Mouse (Mus musculus): ENCODE results near the gene Cct7. TPM values are rescaled to one million over a fixed set of nuclear protein-coding genes. Genes with fewer than 3 reads are reported as not detected.

Cct7 gene
- 496 and 527 TPM in 2 replicates for polyA plus RNA-seq (2014; fragmentation: Nextera tagmentation; extraction: Ambion mirVana)

GRCm38 (mm10) chr6:85450697-85451663 lies at the start of gene Cct7:
Gene Cct7, plus strand, starts transcription at chr6:85451514.
- 2% methylated on average over 94 of the region's 96 CpGs for WGBS

DNA sequence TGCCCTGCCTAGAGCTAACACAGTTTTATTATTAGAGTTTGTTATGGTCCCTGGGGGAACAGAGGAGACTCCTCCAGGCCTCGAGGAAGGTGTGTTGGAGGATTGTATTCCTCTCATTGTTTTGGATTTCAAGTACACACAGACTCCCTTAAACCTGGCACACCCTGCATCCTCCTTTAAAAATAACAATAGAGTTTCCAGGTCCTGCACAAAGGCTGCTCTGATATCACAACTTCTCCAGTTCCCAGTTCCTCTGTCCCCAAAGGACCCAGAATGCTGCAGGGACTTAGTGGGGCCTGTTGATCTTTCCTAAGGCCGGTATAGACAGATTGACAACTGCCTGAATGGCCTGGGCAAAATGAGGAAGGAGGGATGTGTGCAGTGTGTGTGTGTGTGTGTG lies 48.7 kb upstream of the Cct7 start:
- H3K9me3 ChIP-seq (ENCODE audit: control insufficient read depth, low read length): no peaks in the 10 kb centered on the region
- DNase-seq (ENCODE audit: low spot score): no peak
- ATAC-seq (replicated peaks; ENCODE audit: low FRiP score, low TSS enrichment, low read depth): no peak
- H3K27ac ChIP-seq (ENCODE audit: low read depth): no peak overlapping the region
- no peaks in the 10 kb centered on the region for H3K4me1 ChIP-seq (replicated peaks; ENCODE audit: control insufficient read depth, insufficient read depth, low read length)
- peaks cover 9% of the 10 kb centered on the region for H3K27me3 ChIP-seq (replicated peaks; ENCODE audit: control insufficient read depth, insufficient read depth, low read length)
- no peak overlapping the region for H3K4me3 ChIP-seq (ENCODE audit: low read depth, low read length)
- WGBS: 54% methylated on average over 2 of the region's 2 CpGs
- H3K36me3 ChIP-seq (ENCODE audit: control insufficient read depth, insufficient read depth, low read length): no peaks in the 10 kb centered on the region
- H3K4me2 ChIP-seq (ENCODE audit: low read length): no peak overlapping the region
- no peak overlapping the region for H3K9ac ChIP-seq (ENCODE audit: low read length)

More at GRCm38 (mm10) chr6:85450697-85451663, at the start of gene Cct7:
- DNase-seq (ENCODE audit: low spot score) (peak; percentile 97), ATAC-seq (replicated peaks; ENCODE audit: low FRiP score, low TSS enrichment, low read depth) (peak; percentile 94)
- Histone ChIP-seq H3K36me3 (ENCODE audit: control insufficient read depth, insufficient read depth, low read length) (peaks cover 7% of the 10 kb centered on the region), H3K9ac (ENCODE audit: low read length) (peak within 1 kb of the TSS; percentile 89), H3K27me3 (replicated peaks; ENCODE audit: control insufficient read depth, insufficient read depth, low read length) (no peaks in the 10 kb centered on the region), H3K4me2 (ENCODE audit: low read length) (peak within 1 kb of the TSS; percentile 96), H3K27ac (ENCODE audit: low read depth) (peak within 1 kb of the TSS; percentile 93), H3K9me3 (ENCODE audit: control insufficient read depth, low read length) (no peaks in the 10 kb centered on the region), H3K4me1 (replicated peaks; ENCODE audit: control insufficient read depth, insufficient read depth, low read length) (peaks cover 22% of the 10 kb centered on the region), H3K4me3 (ENCODE audit: low read depth, low read length) (peak within 1 kb of the TSS; percentile 74)

GRCm38 (mm10) chr6:85403039-85403438 lies 48.3 kb upstream of the Cct7 start:
- Histone ChIP-seq H3K4me1 (replicated peaks; ENCODE audit: control insufficient read depth, insufficient read depth, low read length) (no peaks in the 10 kb centered on the region), H3K9ac (ENCODE audit: low read length) (no peak overlapping the region), H3K4me2 (ENCODE audit: low read length) (no peak overlapping the region), H3K36me3 (ENCODE audit: control insufficient read depth, insufficient read depth, low read length) (no peaks in the 10 kb centered on the region), H3K27me3 (replicated peaks; ENCODE audit: control insufficient read depth, insufficient read depth, low read length) (peaks cover 14% of the 10 kb centered on the region), H3K9me3 (ENCODE audit: control insufficient read depth, low read length) (no peaks in the 10 kb centered on the region), H3K27ac (ENCODE audit: low read depth) (no peak overlapping the region), H3K4me3 (ENCODE audit: low read depth, low read length) (no peak overlapping the region)
- ATAC-seq (replicated peaks; ENCODE audit: low FRiP score, low TSS enrichment, low read depth): no peak
- DNase-seq (ENCODE audit: low spot score): no peak
- 82% methylated on average over 10 of the region's 10 CpGs for WGBS

DNA sequence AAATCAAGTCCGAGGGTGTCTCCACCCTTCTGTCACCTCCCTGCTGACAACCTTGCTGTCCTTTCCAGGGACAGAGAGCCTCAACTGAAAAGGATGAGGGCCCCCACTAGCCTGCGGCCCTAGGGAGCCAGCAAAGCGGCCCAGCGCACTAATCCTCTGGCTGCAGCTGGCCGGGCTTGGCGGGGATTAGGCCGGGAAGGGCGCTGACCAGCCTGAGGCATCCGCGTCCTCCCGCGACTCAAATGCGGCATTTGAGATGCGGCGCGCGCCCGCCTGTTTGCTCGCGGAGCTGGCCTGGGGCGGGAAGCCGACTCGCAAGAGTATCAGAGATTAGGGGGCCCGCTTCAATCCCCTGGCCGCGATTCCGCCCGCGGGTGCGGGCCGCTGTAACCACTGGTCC lies 42.3 kb upstream of the Cct7 start:
- DNase-seq (ENCODE audit: low spot score) (peak; percentile 56), ATAC-seq (replicated peaks; ENCODE audit: low FRiP score, low TSS enrichment, low read depth) (no peak)
- Histone ChIP-seq H3K4me1 (replicated peaks; ENCODE audit: control insufficient read depth, insufficient read depth, low read length) (no peaks in the 10 kb centered on the region), H3K4me2 (ENCODE audit: low read length) (peak overlapping the region; percentile 34), H3K9me3 (ENCODE audit: control insufficient read depth, low read length) (no peaks in the 10 kb centered on the region), H3K9ac (ENCODE audit: low read length) (no peak overlapping the region), H3K27me3 (replicated peaks; ENCODE audit: control insufficient read depth, insufficient read depth, low read length) (peaks cover 39% of the 10 kb centered on the region), H3K4me3 (ENCODE audit: low read depth, low read length) (peak overlapping the region; percentile 16; the same call in 1 of the 2 replicates), H3K36me3 (ENCODE audit: control insufficient read depth, insufficient read depth, low read length) (no peaks in the 10 kb centered on the region), H3K27ac (ENCODE audit: low read depth) (no peak overlapping the region)
- WGBS: 1% methylated on average over 31 of the region's 31 CpGs

DNA sequence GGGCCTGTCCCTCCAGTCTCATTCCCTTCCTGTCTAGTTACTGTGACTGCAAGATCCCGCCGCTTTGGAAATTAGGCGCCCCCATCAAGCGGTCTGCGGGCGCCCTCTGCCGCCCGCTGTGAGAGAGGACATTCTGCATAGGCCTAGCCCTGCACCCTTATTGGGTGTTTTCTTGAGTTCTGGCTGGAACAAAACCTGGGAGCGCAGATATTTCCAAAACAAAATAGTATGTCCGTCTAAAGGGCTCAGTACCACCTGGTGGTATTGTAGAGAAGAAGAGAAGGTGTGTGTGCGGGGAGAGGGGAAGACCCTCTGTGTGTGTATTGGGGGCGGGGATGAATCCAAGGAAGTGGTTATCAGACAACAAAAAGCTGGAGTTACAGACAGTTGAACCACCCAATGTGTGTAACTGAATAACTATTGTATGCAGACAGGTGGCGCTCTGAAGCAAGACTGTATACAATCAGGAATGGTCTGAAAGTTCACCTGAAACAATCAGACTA lies 40.5 kb upstream of the Cct7 start:
- Histone ChIP-seq H3K27me3 (replicated peaks; ENCODE audit: control insufficient read depth, insufficient read depth, low read length) (peaks cover 39% of the 10 kb centered on the region), H3K27ac (ENCODE audit: low read depth) (no peak overlapping the region), H3K4me3 (ENCODE audit: low read depth, low read length) (no peak overlapping the region), H3K36me3 (ENCODE audit: control insufficient read depth, insufficient read depth, low read length) (no peaks in the 10 kb centered on the region), H3K9ac (ENCODE audit: low read length) (no peak overlapping the region), H3K4me2 (ENCODE audit: low read length) (no peak overlapping the region), H3K4me1 (replicated peaks; ENCODE audit: control insufficient read depth, insufficient read depth, low read length) (no peaks in the 10 kb centered on the region), H3K9me3 (ENCODE audit: control insufficient read depth, low read length) (no peaks in the 10 kb centered on the region)
- 11% methylated on average over 13 of the region's 13 CpGs for WGBS
- ATAC-seq (replicated peaks; ENCODE audit: low FRiP score, low TSS enrichment, low read depth) (peak; percentile 78), DNase-seq (ENCODE audit: low spot score) (peak; percentile 89)

- Histone ChIP-seq H3K4me1 (replicated peaks; ENCODE audit: control insufficient read depth, insufficient read depth, low read length) (no peaks in the 10 kb centered on the region), H3K9ac (ENCODE audit: low read length) (no peak overlapping the region), H3K4me2 (ENCODE audit: low read length) (no peak overlapping the region), H3K4me3 (ENCODE audit: low read depth, low read length) (no peak overlapping the region), H3K36me3 (ENCODE audit: control insufficient read depth, insufficient read depth, low read length) (no peaks in the 10 kb centered on the region), H3K9me3 (ENCODE audit: control insufficient read depth, low read length) (no peaks in the 10 kb centered on the region), H3K27me3 (replicated peaks; ENCODE audit: control insufficient read depth, insufficient read depth, low read length) (no peaks in the 10 kb centered on the region), H3K27ac (ENCODE audit: low read depth) (no peak overlapping the region)
- DNase-seq (ENCODE audit: low spot score): no peak
- no peak for ATAC-seq (replicated peaks; ENCODE audit: low FRiP score, low TSS enrichment, low read depth)
- WGBS: 34% methylated on average over 3 of the region's 3 CpGs
Measured at GRCm38 (mm10) chr6:85415829-85416228, 35.5 kb upstream of the Cct7 start.

- no peak overlapping the region for H3K9ac ChIP-seq (ENCODE audit: low read length)
- no peaks in the 10 kb centered on the region for H3K4me1 ChIP-seq (replicated peaks; ENCODE audit: control insufficient read depth, insufficient read depth, low read length)
- H3K27me3 ChIP-seq (replicated peaks; ENCODE audit: control insufficient read depth, insufficient read depth, low read length): 0 out of 2 replicates have a peak, but pooled peaks cover 3% of the 10 kb centered on the region
- no peak overlapping the region for H3K27ac ChIP-seq (ENCODE audit: low read depth)
- 83% methylated on average over 2 of the region's 2 CpGs for WGBS
- H3K36me3 ChIP-seq (ENCODE audit: control insufficient read depth, insufficient read depth, low read length): no peaks in the 10 kb centered on the region
- ATAC-seq (replicated peaks; ENCODE audit: low FRiP score, low TSS enrichment, low read depth) (no peak), DNase-seq (ENCODE audit: low spot score) (no peak)
- H3K4me3 ChIP-seq (ENCODE audit: low read depth, low read length): no peak overlapping the region
- no peak overlapping the region for H3K4me2 ChIP-seq (ENCODE audit: low read length)
- H3K9me3 ChIP-seq (ENCODE audit: control insufficient read depth, low read length): no peaks in the 10 kb centered on the region
Measured at GRCm38 (mm10) chr6:85419150-85419549, 32.2 kb upstream of the Cct7 start.

- H3K4me1 ChIP-seq (replicated peaks; ENCODE audit: control insufficient read depth, insufficient read depth, low read length): no peaks in the 10 kb centered on the region
- H3K27me3 ChIP-seq (replicated peaks; ENCODE audit: control insufficient read depth, insufficient read depth, low read length): 0 out of 2 replicates have a peak, but pooled peaks cover 3% of the 10 kb centered on the region
- H3K4me2 ChIP-seq (ENCODE audit: low read length): no peak within 1 kb of the TSS
- WGBS: 12% methylated on average over 28 of the region's 28 CpGs
- H3K9me3 ChIP-seq (ENCODE audit: control insufficient read depth, low read length): no peaks in the 10 kb centered on the region
- H3K36me3 ChIP-seq (ENCODE audit: control insufficient read depth, insufficient read depth, low read length): no peaks in the 10 kb centered on the region
- H3K9ac ChIP-seq (ENCODE audit: low read length): no peak within 1 kb of the TSS
- no peak within 1 kb of the TSS for H3K4me3 ChIP-seq (ENCODE audit: low read depth, low read length)
- H3K27ac ChIP-seq (ENCODE audit: low read depth): no peak within 1 kb of the TSS
- DNase-seq (ENCODE audit: low spot score) (peak; percentile 59), ATAC-seq (replicated peaks; ENCODE audit: low FRiP score, low TSS enrichment, low read depth) (no peak)
Measured at GRCm38 (mm10) chr6:85423836-85424379, 27.4 kb upstream of the Cct7 start, which contains the start of gene Noto. Gene Noto, plus strand, starts transcription at chr6:85423886.

Data from intestine, embryonic 14.5 days (tissue).